Mouse (Mus musculus) heart, embryonic 14.5 days (tissue): ENCODE measurements around the gene Vasn. TPM values are rescaled to one million over a fixed set of nuclear protein-coding genes. Genes with fewer than 3 reads are reported as not detected.
"Not testable (repeated sequence)": the region's sequence is repeated elsewhere in the genome, so short reads cannot be mapped to it uniquely, and the experiment has no call there.

ENCODE experiments used
- ATAC-seq: fragments of 200-750 bp; cut with Nextera tagmentation; 2 replicates; pipeline ENCODE4 v1.8.0; 2017; ENCODE audit warnings: low read depth, moderate TSS enrichment; ENCODE audit not compliant: insufficient number of reproducible peaks, insufficient read depth, low FRiP score
- H3K27ac ChIP-seq, 2 experiments: fragments of 200-500 bp in 1 of 2; fragments of 300-500 bp in 1 of 2; sonication (generic) in 1 of 2; replicated peaks in 1 of 2; 2 replicates each; pipeline ENCODE4 v1.5.1; 2012 to 2014; ENCODE audit warnings: low read depth in 2 of 2, low read length in 2 of 2, control low read depth in 1 of 2, mild to moderate bottlenecking in 1 of 2, mixed read lengths in 1 of 2; ENCODE audit not compliant: control insufficient read depth in 1 of 2, insufficient read depth in 1 of 2
- H3K27me3 ChIP-seq: fragments of 300-500 bp; sonication (generic); 2 replicates; pipeline ENCODE4 v1.6.1; 2014; ENCODE audit warnings: mild to moderate bottlenecking, low read length, control low read depth; ENCODE audit not compliant: control insufficient read depth, insufficient read depth
- H3K36me3 ChIP-seq: fragments of 300-500 bp; sonication (generic); 2 replicates; pipeline ENCODE4 v1.6.1; 2014; ENCODE audit warnings: mild to moderate bottlenecking, control low read depth, low read length, mixed read lengths; ENCODE audit not compliant: control insufficient read depth, insufficient read depth
- H3K4me1 ChIP-seq, 2 experiments: fragments of 200-500 bp in 1 of 2; fragments of 300-500 bp in 1 of 2; sonication (generic) in 1 of 2; 2 replicates each; pipeline ENCODE4 v1.6.1; 2012 to 2014; ENCODE audit warnings: low read length in 2 of 2, control low read depth in 1 of 2, mixed read lengths in 1 of 2; ENCODE audit not compliant: control insufficient read depth in 2 of 2, insufficient read depth in 2 of 2
- H3K4me2 ChIP-seq: fragments of 300-500 bp; sonication (generic); 2 replicates; pipeline ENCODE4 v1.6.1; 2014; ENCODE audit warnings: mild to moderate bottlenecking, low read length
- H3K4me3 ChIP-seq, 2 experiments: fragments of 200-500 bp in 1 of 2; fragments of 300-500 bp in 1 of 2; sonication (generic) in 1 of 2; 2 replicates each; pipeline ENCODE4 v1.5.1; 2012 to 2014; ENCODE audit warnings: low read length in 2 of 2, mild to moderate bottlenecking in 2 of 2, control low read depth in 1 of 2, low read depth in 1 of 2, moderate library complexity in 1 of 2; ENCODE audit not compliant: control insufficient read depth in 1 of 2, insufficient read depth in 1 of 2
- H3K9ac ChIP-seq: fragments of 300-500 bp; sonication (generic); 2 replicates; pipeline ENCODE4 v1.6.1; 2014; ENCODE audit warnings: mild to moderate bottlenecking, low read length
- H3K9me3 ChIP-seq: fragments of 300-500 bp; sonication (generic); 2 replicates; pipeline ENCODE4 v1.6.1; 2016; ENCODE audit warnings: low read length, control low read depth; ENCODE audit not compliant: control insufficient read depth
- WGBS: fragments of 180-500 bp; shearing (Covaris S2); extraction: QIAGEN DNeasy Blood & Tissue Kit; methylation state at CpG from one replicate; pipeline ENCODE4 v1.1.7; 2014; 5-methylcytosine and 5-hydroxymethylcytosine counted together
- polyA plus RNA-seq: library from polyadenylated mRNA; unstranded; fragments of >200 nt; fragmentation: Nextera tagmentation; extraction: Ambion mirVana; gene quantifications from 2 replicates; pipeline ENCODE4 v1.2.1, GENCODE M21; 2014

Gene Vasn
- polyA plus RNA-seq, 1 experiment from 2014 or later, result 11.9 TPM

DNA sequence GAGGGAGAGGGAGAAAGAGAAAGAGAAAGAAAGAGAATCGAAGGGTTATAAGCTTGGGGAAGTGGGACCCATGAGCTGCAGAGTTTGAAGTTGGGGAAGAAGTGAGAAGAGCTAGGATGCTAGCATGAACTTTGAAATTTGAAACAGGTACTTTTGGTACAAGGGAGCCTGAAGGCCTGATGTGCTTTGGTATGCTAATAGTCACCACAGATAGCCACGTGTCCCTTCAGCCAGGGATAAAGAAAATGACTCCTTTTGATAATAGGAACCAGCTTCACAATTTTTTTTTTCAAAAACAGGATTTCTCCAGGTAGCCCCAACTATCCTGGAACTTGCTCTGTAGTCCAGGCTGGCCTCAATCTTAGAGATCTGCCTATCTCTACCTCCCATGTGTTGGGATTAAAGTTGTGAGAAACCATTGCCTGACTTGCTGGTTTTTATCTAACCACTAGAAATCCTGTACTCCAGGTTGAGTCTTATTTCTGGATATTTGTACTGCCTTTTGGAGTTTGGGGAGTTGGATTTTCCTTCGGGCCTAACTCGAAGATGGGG, 43.0 kb downstream of the Vasn start:
- no peak overlapping the region for H3K27ac ChIP-seq
- H3K36me3 ChIP-seq, result peaks cover 11% of the 10 kb centered on the region
- H3K9ac ChIP-seq, result no peak overlapping the region; the same call in 1 of the 2 replicates
- no peak for ATAC-seq
- peaks cover 6 to 31% of the 10 kb centered on the region in 2 experiments; a peak in 3 of 4 replicates for H3K4me1 ChIP-seq
- WGBS, result 76% methylated on average over 4 of the region's 4 CpGs
- peak overlapping the region in 1 of 2 experiments; percentile 98; a peak in 1 of 4 replicates for H3K4me3 ChIP-seq
- H3K27me3 ChIP-seq, result no peaks in the 10 kb centered on the region
- no peaks in the 10 kb centered on the region for H3K9me3 ChIP-seq
- H3K4me2 ChIP-seq, result peak overlapping the region; percentile 97

GRCm38 (mm10) chr16:4683193-4683580, 43.4 kb downstream of the Vasn start:
- H3K36me3 ChIP-seq, result peaks cover 16% of the 10 kb centered on the region
- no peak for ATAC-seq
- WGBS, result 24% methylated on average over 9 of the region's 9 CpGs

GRCm38 (mm10) chr16:4683581-4684456, 44.1 kb downstream of the Vasn start:
- under 1% methylated on average over 54 of the region's 54 CpGs for WGBS
- Histone ChIP-seq H3K4me2 (peak overlapping the region; percentile 97), H3K27me3 (no peaks in the 10 kb centered on the region), H3K36me3 (peaks cover 21% of the 10 kb centered on the region), H3K27ac (peak overlapping the region; percentile 74 to 86), H3K4me3 (peak overlapping the region; percentile 70 to 98), H3K9me3 (no peaks in the 10 kb centered on the region), H3K9ac (peak overlapping the region; percentile 96), H3K4me1 (peaks cover under 1 to 19% of the 10 kb centered on the region in 2 experiments; a peak in 3 of 4 replicates)
- peak; percentile 75 for ATAC-seq

More at GRCm38 (mm10) chr16:4683193-4683580, 43.4 kb downstream of the Vasn start:
- Histone ChIP-seq H3K9ac (peak overlapping the region; percentile 96), H3K27me3 (no peaks in the 10 kb centered on the region), H3K27ac (peak overlapping the region; percentile 74 to 86), H3K4me2 (peak overlapping the region; percentile 97), H3K4me1 (peaks cover 3 to 26% of the 10 kb centered on the region in 2 experiments; a peak in 3 of 4 replicates), H3K9me3 (no peaks in the 10 kb centered on the region), H3K4me3 (peak overlapping the region; percentile 70 to 98)

- Histone ChIP-seq H3K4me3 (peak overlapping the region; percentile 70 to 98), H3K4me1 (peaks cover 0 to 17% of the 10 kb centered on the region in 2 experiments; a peak in 2 of 4 replicates), H3K4me2 (peak overlapping the region; percentile 97), H3K9ac (peak overlapping the region; percentile 96), H3K36me3 (peaks cover 27% of the 10 kb centered on the region), H3K9me3 (no peaks in the 10 kb centered on the region), H3K27ac (peak overlapping the region in 1 of 2 experiments; percentile 86; a peak in 2 of 4 replicates), H3K27me3 (no peaks in the 10 kb centered on the region)
- ATAC-seq, result no peak
- 2% methylated on average over 9 of the region's 9 CpGs for WGBS
Measured at GRCm38 (mm10) chr16:4684457-4684791, 44.7 kb downstream of the Vasn start.

- not testable (repeated sequence) for ATAC-seq, H3K27ac ChIP-seq, H3K9ac ChIP-seq, H3K4me3 ChIP-seq, H3K4me2 ChIP-seq, H3K9me3 ChIP-seq, H3K27me3 ChIP-seq
- Histone ChIP-seq H3K4me1 (peaks cover 0 to 11% of the 10 kb centered on the region in 2 experiments; a peak in 2 of 4 replicates), H3K36me3 (peaks cover 76% of the 10 kb centered on the region)
- 99% methylated on average over 4 of the region's 4 CpGs for WGBS
Measured at GRCm38 (mm10) chr16:4689371-4689770, 49.6 kb downstream of the Vasn start.

Other genes starting within 250 kb of the Vasn start
- 1.5 and 1.8 TPM in 2 replicates for gene Adcy9, start 219.4 kb upstream of the Vasn start, polyA plus RNA-seq
- gene Srl, start 98.1 kb upstream of the Vasn start, polyA plus RNA-seq, result 259 and 288 TPM in 2 replicates
- 2.5 and 4.1 TPM in 2 replicates for gene Tfap4, start 80.1 kb upstream of the Vasn start, polyA plus RNA-seq
- 17.8 and 21.4 TPM in 2 replicates for gene Glis2, start 45.2 kb upstream of the Vasn start, polyA plus RNA-seq
- gene Pam16, start 15.0 kb upstream of the Vasn start, polyA plus RNA-seq, result 157 and 165 TPM in 2 replicates
- gene Dnaja3, start within 50 bp of the Vasn start, polyA plus RNA-seq, result 68.9 and 70.3 TPM in 2 replicates
- 11.9 TPM in 2 replicates for gene Coro7, start 39.8 kb downstream of the Vasn start, polyA plus RNA-seq
- gene Nmral1, start 79.4 kb downstream of the Vasn start, polyA plus RNA-seq, result 28.4 and 36.1 TPM in 2 replicates
- 87.1 and 103 TPM in 2 replicates for gene Hmox2, start 86.4 kb downstream of the Vasn start, polyA plus RNA-seq
- 121 and 135 TPM in 2 replicates for gene Cdip1, start 150.4 kb downstream of the Vasn start, polyA plus RNA-seq
- gene 4930562C15Rik, start 195.5 kb downstream of the Vasn start, polyA plus RNA-seq, result 0.28 and 0.58 TPM in 2 replicates
- gene Ubald1, start 240.4 kb downstream of the Vasn start, polyA plus RNA-seq, result 24.2 and 25.3 TPM in 2 replicates
- gene Mgrn1, start 246.3 kb downstream of the Vasn start, polyA plus RNA-seq, result 115 and 120 TPM in 2 replicates